Mouse (Mus musculus) adrenal gland, adult 2 months (tissue): ENCODE data around the gene Phrf1. TPM values are rescaled to one million over a fixed set of nuclear protein-coding genes. Genes with fewer than 3 reads are reported as not detected.
"Not testable (repeated sequence)": the region's sequence is repeated elsewhere in the genome, so short reads cannot be mapped to it uniquely, and the experiment has no call there.

Experiments
- DNase-seq: peaks from one replicate; pipeline ENCODE4 v3.0.0; 2021
- polyA plus RNA-seq: library from polyadenylated mRNA; depleted of rRNA; stranded (reverse); fragments of >200 nt; gene quantifications from 2 replicates; pipeline ENCODE4 v1.2.3, GENCODE M21; 2012
- total RNA-seq, 2 experiments: library from RNA; stranded (reverse); gene quantifications; 2 replicates each; pipeline ENCODE4 v1.2.3; 2021

The Phrf1 gene
- total and polyA plus RNA-seq, 3 experiments = 33.7 to 64.5 (median 61.0) TPM

- DNase-seq = not testable (repeated sequence)
Measured at GRCm38 (mm10) chr7:141250486-141250885, 21.9 kb downstream of the Phrf1 start.

- no peak for DNase-seq
Measured at GRCm38 (mm10) chr7:141256159-141256558, 27.6 kb downstream of the Phrf1 start.

DNA sequence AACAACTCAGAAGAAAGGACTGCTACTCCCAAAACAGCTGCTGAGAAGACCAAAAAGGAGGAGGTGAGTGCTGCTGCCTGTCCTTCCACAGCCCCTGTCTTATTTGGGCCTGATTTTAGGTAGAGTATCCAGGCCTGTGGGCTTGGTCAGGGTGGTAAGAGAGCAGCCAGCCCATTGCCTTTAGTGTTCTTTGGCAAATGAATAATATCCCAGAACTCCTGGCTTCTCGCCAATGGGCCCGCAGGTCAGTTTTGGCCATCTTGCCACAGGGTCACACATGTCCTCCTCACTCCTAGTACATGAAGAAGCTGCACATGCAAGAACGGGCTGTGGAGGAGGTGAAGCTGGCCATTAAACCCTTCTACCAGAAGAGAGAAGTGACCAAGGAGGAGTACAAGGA, 32.9 kb downstream of the Phrf1 start:
- DNase-seq = no peak

DNA sequence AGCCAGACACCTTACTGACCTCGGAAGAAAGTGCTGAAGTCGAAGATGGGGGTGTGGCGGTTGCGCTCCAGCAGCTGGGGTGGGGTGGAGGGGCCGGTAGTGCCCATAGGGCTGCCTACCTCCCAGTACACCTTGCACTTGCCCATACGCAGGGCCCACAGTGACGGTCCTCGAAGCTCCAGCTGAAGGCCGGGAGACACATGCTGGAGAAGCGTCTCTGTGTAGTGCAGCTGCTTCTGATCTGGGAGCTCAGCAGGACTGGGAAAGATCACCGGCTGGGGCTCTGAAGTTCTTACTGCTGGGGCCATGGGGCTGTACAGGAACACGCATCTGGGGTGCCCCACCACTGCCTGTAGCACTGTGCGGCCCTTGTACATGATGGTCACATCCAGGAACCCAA, 35.1 kb downstream of the Phrf1 start:
- no peak for DNase-seq

DNA sequence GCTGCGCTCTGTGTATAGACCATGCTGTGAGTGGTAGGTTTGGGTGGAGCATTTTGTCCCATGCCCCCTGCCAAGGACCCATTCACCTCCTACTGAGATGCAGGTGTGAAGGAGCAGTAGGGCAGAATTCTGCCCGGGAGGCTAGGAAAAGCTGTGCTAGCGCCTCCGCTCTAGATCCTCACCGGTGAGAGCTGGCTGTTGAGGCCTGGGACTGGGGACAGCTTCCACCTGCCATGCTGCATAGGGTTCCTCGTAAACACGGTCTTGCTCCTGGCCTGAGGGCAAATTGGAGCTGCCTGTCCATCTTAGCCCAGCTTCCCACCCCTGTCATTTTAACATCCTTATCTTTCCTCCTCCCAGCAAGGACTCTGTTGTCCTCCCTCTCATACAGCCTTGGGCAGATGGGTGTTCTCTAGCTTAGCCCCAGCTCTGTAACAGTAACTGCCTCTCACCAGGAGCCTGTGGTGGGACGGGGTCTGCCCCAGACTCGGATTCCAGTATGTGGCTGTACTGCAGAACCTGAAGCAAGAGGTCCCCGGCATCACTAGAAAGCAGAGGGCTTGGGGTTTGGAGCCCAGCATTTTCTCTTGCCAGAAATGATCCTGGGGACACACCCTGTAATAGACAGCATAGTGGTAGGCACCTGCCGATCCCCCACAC, 35.6 kb downstream of the Phrf1 start:
- DNase-seq = no peak

DNA sequence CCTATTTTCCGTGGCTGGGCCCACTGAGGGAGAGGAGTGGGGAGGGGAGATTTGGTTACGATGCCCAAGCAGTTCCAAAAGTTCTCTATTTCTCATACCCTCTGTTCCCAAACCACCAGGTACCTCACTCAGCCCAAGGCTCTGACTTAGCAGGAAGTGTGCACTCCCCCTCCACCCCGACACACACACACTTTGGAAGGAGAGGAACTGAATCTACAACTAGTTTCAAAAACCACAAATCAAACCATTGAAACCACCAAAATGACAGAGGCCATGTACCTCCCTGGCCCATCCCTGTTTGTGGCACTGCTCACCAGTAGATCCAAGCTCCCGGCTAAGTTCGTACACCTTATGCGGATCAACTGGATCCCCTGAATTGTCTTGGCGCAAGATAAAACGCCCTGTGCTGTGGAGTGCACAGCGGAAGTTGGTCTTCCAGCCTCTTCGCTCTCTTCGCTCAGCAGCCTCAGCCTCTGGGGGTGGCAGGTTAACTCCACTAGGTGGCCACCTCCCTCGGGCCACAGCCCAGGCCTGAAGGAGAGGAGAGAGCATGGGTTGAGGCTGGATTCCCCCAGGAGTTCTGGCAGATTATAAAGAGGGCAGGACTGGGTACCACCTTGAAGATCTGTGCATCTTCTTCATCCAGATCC, 36.3 kb downstream of the Phrf1 start:
- DNase-seq = peak; percentile 64

DNA sequence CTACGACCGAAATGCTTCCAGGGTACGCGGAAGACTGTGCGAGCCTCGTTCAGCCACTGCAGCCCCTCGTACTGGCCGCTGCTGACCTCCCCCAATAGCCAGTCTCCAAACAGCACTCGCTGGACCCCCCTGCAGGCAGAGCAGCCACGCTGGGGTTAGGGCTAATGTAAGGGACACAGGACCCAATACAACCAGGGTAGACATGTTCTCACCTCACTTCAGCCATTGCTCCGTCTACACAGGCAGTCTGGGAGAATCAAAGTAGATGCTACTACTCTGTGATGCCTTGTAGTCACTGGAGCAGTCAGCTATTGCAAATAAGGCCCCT, 36.8 kb downstream of the Phrf1 start:
- DNase-seq = no peak

DNA sequence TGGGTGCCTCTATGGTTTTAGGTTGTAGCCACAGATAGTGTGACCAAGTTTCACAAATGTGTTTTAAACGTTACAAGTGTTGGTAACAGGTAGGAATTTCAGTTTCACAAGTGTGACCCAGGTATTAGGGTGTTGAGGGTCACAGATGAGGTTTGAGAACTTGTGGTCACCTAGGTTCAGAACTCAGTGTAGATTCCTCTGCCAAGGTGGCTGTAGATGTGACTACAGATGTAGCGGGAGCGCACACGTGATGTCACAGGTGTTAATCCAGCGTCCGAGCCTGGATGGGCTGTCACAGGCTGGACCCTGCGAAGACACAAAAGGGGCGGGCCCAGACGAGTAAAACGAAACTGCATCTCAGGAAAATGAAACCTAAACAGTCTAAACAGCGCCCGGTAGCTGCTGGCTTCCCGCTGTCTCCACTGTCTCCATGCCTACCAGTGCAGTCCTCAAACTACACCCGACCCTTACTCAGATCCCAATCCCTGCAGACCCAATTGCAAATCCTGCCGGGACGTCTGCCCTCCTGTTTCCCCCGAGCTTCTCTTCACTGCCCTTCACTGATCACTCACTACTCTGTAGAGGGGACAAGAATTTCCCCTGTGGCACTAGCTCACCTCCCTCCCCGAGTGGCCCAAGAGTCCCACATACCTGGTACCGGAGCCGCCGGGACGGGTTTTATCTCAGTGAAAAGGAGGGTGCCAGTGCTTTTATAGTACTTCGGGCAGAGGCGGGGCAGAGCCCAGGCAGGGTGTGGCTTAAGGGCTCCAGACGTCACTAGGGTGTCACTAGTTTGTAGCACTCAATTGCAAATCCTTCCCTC, 37.4 kb downstream of the Phrf1 start, which contains the start of gene Irf7:
Irf7 (minus strand) TSS at position 743 of the 823 bp plus-strand sequence.
- DNase-seq = peak; percentile 82

DNA sequence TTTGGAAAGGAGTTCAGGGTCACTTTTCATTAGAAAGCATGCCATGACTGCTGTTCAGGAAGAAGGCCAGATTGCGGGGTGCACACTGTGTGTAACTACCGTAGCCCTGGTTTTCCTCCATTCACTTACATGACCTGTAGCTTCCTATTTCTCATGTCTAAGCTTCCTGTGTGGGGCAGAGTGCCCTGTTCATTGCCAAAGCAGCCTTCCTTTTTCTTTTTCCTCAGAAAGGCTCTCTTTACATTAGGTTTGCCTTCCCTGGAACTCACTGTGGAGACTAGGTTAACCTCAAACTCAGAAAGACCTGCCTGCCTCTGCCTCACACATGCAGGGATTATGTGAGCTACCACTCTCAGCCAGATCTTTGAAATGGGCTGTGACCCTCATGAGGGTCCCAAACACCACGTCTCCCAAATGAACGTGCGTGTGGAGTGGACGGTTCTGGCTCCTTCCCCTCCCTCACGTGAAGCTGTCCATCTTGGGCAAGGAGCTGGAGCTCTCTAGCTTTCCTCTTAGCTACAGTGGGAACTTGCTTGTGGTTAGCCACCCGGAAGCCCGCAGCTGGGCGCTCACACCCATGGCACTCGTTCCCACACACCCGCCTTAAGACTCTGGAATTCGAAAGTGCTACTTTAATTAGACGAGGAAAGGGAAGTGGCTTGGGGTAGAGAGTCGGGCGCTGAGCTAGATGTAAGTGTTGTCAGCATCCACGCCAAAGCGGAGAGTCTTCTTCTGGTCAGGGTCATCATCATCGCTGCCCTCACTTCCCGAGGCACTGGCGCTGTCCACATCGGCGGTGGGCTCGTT, 40.1 kb downstream of the Phrf1 start:
- DNase-seq = no peak

GRCm38 (mm10) chr7:141269273-141269545, 40.6 kb downstream of the Phrf1 start:
- no peak for DNase-seq

- DNase-seq = no peak
Measured at GRCm38 (mm10) chr7:141270631-141271030, 42.0 kb downstream of the Phrf1 start.

DNA sequence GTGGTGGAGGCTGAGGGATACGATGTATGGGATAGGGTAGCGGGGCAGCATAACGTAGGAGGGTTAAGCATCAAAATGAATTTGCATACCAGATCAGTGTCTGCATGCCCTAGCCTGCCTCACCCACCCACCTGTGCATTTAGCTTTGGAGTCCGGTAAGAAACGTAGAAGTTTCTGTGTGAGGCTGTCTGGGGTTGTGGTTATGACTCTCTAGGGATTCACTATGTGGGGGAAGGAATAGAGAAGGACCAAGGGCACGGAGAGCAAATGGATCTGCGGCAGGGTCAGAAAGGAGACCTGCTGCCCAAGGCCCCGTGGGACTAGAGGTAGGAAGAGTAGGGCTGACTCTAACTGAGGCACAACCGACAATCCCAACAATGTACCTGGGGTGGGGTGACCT, 46.8 kb downstream of the Phrf1 start:
- DNase-seq = no peak

DNA sequence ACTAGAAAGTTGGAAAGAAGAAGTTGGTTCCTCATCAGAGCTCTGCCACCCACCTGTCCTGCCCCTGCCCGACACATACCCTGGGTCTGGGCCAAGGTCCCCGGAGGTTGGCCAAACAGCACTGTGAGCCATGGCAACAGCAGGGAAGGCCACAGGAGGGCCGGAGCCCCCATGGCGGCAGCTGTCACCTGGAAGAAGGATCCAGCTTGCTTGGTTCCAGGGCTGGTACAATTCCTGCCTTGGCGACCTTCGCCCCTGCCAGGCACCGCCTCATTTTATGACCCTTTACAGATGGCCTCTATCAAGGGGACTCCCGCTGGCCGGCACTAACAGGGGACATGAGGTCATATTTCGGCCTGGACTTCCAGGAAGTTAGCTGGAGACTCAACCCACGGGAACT, 48.0 kb downstream of the Phrf1 start, which contains the start of gene Cdhr5:
Cdhr5 (minus strand) TSS at position 241 of the 400 bp plus-strand sequence.
- peak; percentile 51 for DNase-seq

GRCm38 (mm10) chr7:141277701-141278678, 49.4 kb downstream of the Phrf1 start:
- DNase-seq = no peak

GRCm38 (mm10) chr7:141278766-141279590, 50.4 kb downstream of the Phrf1 start, which contains the start of gene Sct:
TSS of gene Sct (minus strand) at chr7:141279133.
- DNase-seq = no peak

DNA sequence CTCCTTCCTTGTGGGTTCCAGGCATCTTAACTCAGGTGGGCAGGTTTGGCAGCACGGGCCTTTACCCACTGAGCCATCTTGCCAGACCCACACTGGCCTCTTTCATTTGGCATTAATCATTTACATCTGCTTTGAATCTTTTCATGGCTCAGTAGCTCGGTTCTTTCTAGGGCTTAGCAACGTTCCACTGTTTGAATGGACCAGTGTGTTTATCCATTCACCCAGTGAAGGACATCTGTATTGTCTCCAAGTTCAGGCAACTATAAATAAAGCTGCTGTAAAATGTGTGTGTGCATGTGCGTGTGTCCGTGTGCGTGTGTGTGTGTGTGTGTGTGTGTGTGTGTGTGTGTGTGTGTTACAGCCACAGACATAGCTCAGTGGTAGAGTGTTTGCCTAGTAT, 52.9 kb downstream of the Phrf1 start:
- DNase-seq = no peak

DNA sequence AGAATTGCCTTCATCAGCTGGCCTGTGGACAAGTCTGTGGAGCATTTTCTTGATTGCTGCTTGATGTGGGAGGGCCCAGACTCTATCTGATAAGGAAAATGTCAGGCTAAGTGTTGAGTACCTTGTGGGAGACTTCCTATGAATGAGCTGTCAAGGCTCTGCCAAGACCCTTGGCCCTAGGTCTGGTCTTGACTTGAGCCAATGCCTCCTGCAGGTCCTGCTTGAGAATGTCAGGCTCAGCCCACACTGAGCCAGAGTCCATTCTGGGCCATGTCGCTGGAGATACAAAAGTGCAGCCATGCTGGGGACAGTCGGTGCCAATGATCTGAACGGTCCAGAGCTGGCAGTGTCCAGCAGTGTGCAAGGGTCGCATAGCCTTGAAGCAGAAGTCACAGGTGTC, 54.2 kb downstream of the Phrf1 start:
- no peak for DNase-seq

- no peak for DNase-seq
Measured at GRCm38 (mm10) chr7:141288042-141288441, 59.5 kb downstream of the Phrf1 start.

- no peak for DNase-seq
Measured at GRCm38 (mm10) chr7:141291921-141292582, 63.5 kb downstream of the Phrf1 start, which contains the start of gene Drd4. TSS of gene Drd4 (plus strand) at chr7:141292006.
